Mouse (Mus musculus) neural tube, postnatal 0 days (tissue): ENCODE data around the gene Gm45844. TPM values are rescaled to one million over a fixed set of nuclear protein-coding genes. Genes with fewer than 3 reads are reported as not detected.

ENCODE experiments used
- microRNA-seq: library from miRNA; unstranded; fragments of <30 nt; microRNA quantifications from one replicate; pipeline ENCODE4, GENCODE M21; 2016
- polyA plus RNA-seq: library from polyadenylated mRNA; unstranded; fragments of >200 nt; fragmentation: Nextera tagmentation; extraction: Ambion mirVana; gene quantifications from 2 replicates; pipeline ENCODE4 v1.2.1, GENCODE M21; 2015

Gene Gm45844
- polyA plus RNA-seq = 7.6 and 10.9 TPM in 2 replicates

GRCm38 (mm10) chr7:7277966-7278567, at the start of gene Gm45844:
TSS of gene Gm45844 (minus strand) at chr7:7278289.

GRCm38 (mm10) chr7:7247228-7247627, 30.9 kb downstream of the Gm45844 start, which contains the start of gene Vmn2r29:
TSS of gene Vmn2r29 (minus strand) at chr7:7247328.

GRCm38 (mm10) chr7:7209313-7210151, 68.6 kb downstream of the Gm45844 start, which contains the start of gene Zfp772:
TSS of gene Zfp772 (minus strand) at chr7:7209998.

GRCm38 (mm10) chr7:7171227-7172147, 106.6 kb downstream of the Gm45844 start, which contains the start of gene Zfp418:
TSS of gene Zfp418 (plus strand) at chr7:7171330.

Small RNAs within 50 kb of the gene (microRNA-seq; reads per million reads assigned to microRNA genes)
- gene Mir5620 = 0.87 reads per million

Other genes with a start within 250 kb of the Gm45844 start
- 12.5 and 13.6 TPM in 2 replicates for gene Zfp954, start 156.8 kb downstream of the Gm45844 start, polyA plus RNA-seq
- gene Zfp773, start 141.5 kb downstream of the Gm45844 start, polyA plus RNA-seq = 4.6 and 5.1 TPM in 2 replicates
- gene Zfp418, start 107.0 kb downstream of the Gm45844 start, polyA plus RNA-seq = 1.9 and 2.1 TPM in 2 replicates
- 6.1 and 6.8 TPM in 2 replicates for gene Zfp772, start 68.3 kb downstream of the Gm45844 start, polyA plus RNA-seq
- 1.2 and 3.1 TPM in 2 replicates for gene Vmn2r29, start 31.0 kb downstream of the Gm45844 start, polyA plus RNA-seq
- 158 and 176 TPM in 2 replicates for gene Clcn4, start 22.6 kb upstream of the Gm45844 start, polyA plus RNA-seq
- not detected in 2 replicates for gene Vmn2r30, start 59.3 kb upstream of the Gm45844 start, polyA plus RNA-seq
- gene Gm45783, start 96.3 kb upstream of the Gm45844 start, polyA plus RNA-seq = not detected in 2 replicates
- gene Vmn2r31, start 121.4 kb upstream of the Gm45844 start, polyA plus RNA-seq = not detected in 2 replicates
- gene Vmn2r32, start 201.7 kb upstream of the Gm45844 start, polyA plus RNA-seq = not detected in 2 replicates